Mouse (Mus musculus) left cerebral cortex, postnatal 14 days (tissue): ENCODE data around the gene Ciapin1. TPM values are rescaled to one million over a fixed set of nuclear protein-coding genes. Genes with fewer than 3 reads are reported as not detected.

Experiments used
- total RNA-seq, 2 experiments: library from RNA; stranded (reverse); gene quantifications; 2 replicates each; pipeline ENCODE4 v1.2.3; 2021

The Ciapin1 gene
- total RNA-seq, 2 experiments from 2014 or later, result 73.9 to 76.7 TPM

Other genes starting within 250 kb of the Ciapin1 start
- 10 to 100 TPM; 30.3 to 30.9 TPM for gene Rspry1, start 236.4 kb downstream of the Ciapin1 start, total RNA-seq
- gene Fam192a, start 236.4 kb downstream of the Ciapin1 start, total RNA-seq, result 10 to 100 TPM; 33.9 to 38.6 TPM
- 100 to 1,000 TPM; 155 to 165 TPM for gene Arl2bp, start 171.8 kb downstream of the Ciapin1 start, total RNA-seq
- 10 to 100 TPM; 32.1 to 44.9 TPM for gene Pllp, start 142.1 kb downstream of the Ciapin1 start, total RNA-seq
- not detected for gene Ccl22, start 92.8 kb downstream of the Ciapin1 start, total RNA-seq
- gene Cx3cl1, start 66.3 kb downstream of the Ciapin1 start, total RNA-seq, result 100 to 1,000 TPM; 664 to 689 TPM
- gene Ccl17, start 27.9 kb downstream of the Ciapin1 start, total RNA-seq, result 10 to 100 TPM; 17.7 to 18.3 TPM
- 10 to 100 TPM; 77.1 to 81.3 TPM for gene Coq9, start within 50 bp of the Ciapin1 start, total RNA-seq
- 10 to 100 TPM; 52.0 to 60.5 TPM for gene Polr2c, start 19.1 kb upstream of the Ciapin1 start, total RNA-seq
- gene Dok4, start 38.0 kb upstream of the Ciapin1 start, total RNA-seq, result 10 to 100 TPM; 42.3 to 44.1 TPM
- gene Ccdc102a, start 79.7 kb upstream of the Ciapin1 start, total RNA-seq, result 1 to 10 TPM; 2.0 to 2.4 TPM
- not detected for gene Adgrg5, start 85.3 kb upstream of the Ciapin1 start, total RNA-seq
- 100 to 1,000 TPM in 1 of 2 experiments, 10 to 100 TPM in 1; 93.3 to 110 TPM for gene Adgrg1, start 136.4 kb upstream of the Ciapin1 start, total RNA-seq
- gene Adgrg3, start 179.3 kb upstream of the Ciapin1 start, total RNA-seq, result under 1 TPM; 0.68 to 0.89 TPM
- gene Drc7, start 216.7 kb upstream of the Ciapin1 start, total RNA-seq, result 1 to 10 TPM; 1.3 to 2.1 TPM
- 10 to 100 TPM; 43.9 to 47.2 TPM for gene Katnb1, start 242.8 kb upstream of the Ciapin1 start, total RNA-seq